Mouse (Mus musculus) lung, adult 2 months (tissue): ENCODE measurements around the gene Abca13. TPM values are rescaled to one million over a fixed set of nuclear protein-coding genes. Genes with fewer than 3 reads are reported as not detected.
"Not testable (repeated sequence)": the region's sequence is repeated elsewhere in the genome, so short reads cannot be mapped to it uniquely, and the experiment has no call there.

ENCODE experiments used
- DNase-seq: peaks from one replicate; pipeline ENCODE4 v3.0.0; 2022
- H3K4me1 ChIP-seq: fragments of 200-500 bp; 2 replicates; pipeline ENCODE4 v1.6.1; 2011; ENCODE audit warnings: low read length; ENCODE audit not compliant: control insufficient read depth, insufficient read depth
- H3K4me3 ChIP-seq: fragments of 200-500 bp; replicated peaks from 2 replicates; pipeline ENCODE3; 2011; ENCODE audit warnings: low read depth, mild to moderate bottlenecking, control low read depth, low read length; ENCODE audit errors: extremely low read depth
- CTCF ChIP-seq: fragments of 200-500 bp; IDR thresholded peaks from 2 replicates; pipeline ENCODE4 v1.5.1; 2011; ENCODE audit warnings: mild to moderate bottlenecking, low read length, control low read depth; ENCODE audit not compliant: insufficient read depth
- POLR2A ChIP-seq: fragments of 200-500 bp; IDR thresholded peaks from 2 replicates; pipeline ENCODE4 v1.6.1; 2011; ENCODE audit warnings: low read depth, mild to moderate bottlenecking, control low read depth, low read length, borderline replicate concordance; ENCODE audit errors: extremely low read depth
- WGBS: fragments of 180-500 bp; shearing (Covaris S2); methylation state at CpG from one replicate; pipeline ENCODE4 v1.1.7; 2018; 5-methylcytosine and 5-hydroxymethylcytosine counted together
- polyA plus RNA-seq: library from polyadenylated mRNA; depleted of rRNA; stranded (reverse); fragments of >200 nt; gene quantifications from 2 replicates; pipeline ENCODE4 v1.2.3, GENCODE M21; 2012

Gene Abca13
- polyA plus RNA-seq, 1 experiment: 0.02 TPM

DNA sequence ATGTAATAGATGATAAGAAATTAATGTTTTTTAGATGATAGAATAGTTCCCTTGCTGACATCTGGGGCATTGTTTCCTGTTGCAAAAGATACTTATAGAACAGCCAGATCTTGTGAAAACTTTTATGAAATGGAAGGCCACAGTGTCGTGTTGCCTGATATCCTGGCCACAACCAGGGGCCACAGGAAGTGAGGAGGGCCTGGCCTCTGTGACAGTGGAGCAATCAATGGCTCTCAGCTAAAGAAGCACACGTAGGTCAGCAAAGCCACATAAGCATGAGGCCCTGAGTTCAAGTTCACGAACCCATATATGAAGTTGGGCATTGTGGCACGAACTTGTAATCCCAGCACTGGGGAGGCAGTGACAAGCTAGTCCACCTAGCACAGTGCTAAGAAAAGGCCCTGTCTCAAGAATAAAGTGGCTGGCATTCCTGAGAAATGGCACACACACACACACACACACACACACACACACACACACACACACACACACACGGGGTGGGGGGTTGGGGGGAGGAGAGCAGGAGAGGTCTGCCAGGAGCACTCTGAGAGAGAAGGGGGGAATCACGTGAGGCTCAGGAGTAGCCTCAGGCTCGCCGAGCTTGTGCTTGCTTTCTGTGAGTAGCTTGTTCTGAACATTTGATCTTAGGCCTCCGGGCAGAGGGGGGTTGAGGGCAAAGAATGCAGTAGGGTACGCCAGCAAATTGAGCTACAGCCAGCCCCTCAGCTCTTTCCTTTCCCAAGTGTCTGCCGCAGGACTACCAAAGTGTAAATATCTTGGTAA is 779 bp upstream of the Abca13 start:
- DNase-seq: peak; percentile 5
- 44% methylated on average over 11 of the region's 11 CpGs for WGBS

GRCm38 (mm10) chr11:9194861-9195260 is 3.1 kb downstream of the Abca13 start:
- 72% methylated on average over 3 of the region's 3 CpGs for WGBS
- no peak for DNase-seq
- H3K4me1 ChIP-seq: no peaks in the 10 kb centered on the region
- TF ChIP-seq POLR2A: no peak
- TF ChIP-seq CTCF: no peak
- no peak overlapping the region for H3K4me3 ChIP-seq

More for the DNA sequence above, 779 bp upstream of the Abca13 start:
- Histone ChIP-seq H3K4me1 (no peaks in the 10 kb centered on the region), H3K4me3 (no peak overlapping the region)
- TF ChIP-seq CTCF: no peak
- TF ChIP-seq POLR2A: no peak

GRCm38 (mm10) chr11:9199868-9200267 is 8.1 kb downstream of the Abca13 start:
- Histone ChIP-seq H3K4me1 (no peaks in the 10 kb centered on the region), H3K4me3 (no peak overlapping the region)
- TF ChIP-seq CTCF: no peak
- no peak for TF ChIP-seq POLR2A
- 65% methylated on average over 2 of the region's 2 CpGs for WGBS
- DNase-seq: no peak

- TF ChIP-seq POLR2A (no peak), CTCF (no peak)
- Histone ChIP-seq H3K4me1 (no peaks in the 10 kb centered on the region), H3K4me3 (no peak overlapping the region)
- no peak for DNase-seq
- WGBS: 64% methylated on average over 8 of the region's 8 CpGs
Measured at GRCm38 (mm10) chr11:9210707-9211106, 19.0 kb downstream of the Abca13 start.

DNA sequence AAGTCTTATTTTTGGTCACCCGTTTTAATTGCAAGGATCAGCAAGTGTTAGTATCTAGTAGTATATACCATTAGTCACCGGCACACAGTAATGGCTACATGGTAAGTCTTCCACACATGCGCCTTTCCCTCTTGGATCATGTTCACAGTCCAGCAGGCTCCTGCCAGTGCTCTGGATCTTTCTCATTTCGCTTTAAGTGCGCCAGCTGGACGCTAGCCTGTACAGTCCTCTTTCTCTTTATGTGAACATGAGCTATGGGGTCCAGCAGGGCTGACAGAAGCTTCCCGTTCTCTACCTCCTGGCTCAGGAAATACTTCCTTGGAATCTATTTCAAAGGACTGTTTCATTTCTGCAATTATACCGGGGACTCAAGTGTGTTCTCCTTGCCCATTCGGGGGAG is 21.8 kb downstream of the Abca13 start:
- 71% methylated on average over 9 of the region's 9 CpGs for WGBS
- TF ChIP-seq CTCF (no peak), POLR2A (no peak)
- no peak for DNase-seq

GRCm38 (mm10) chr11:9216252-9216651 is 24.5 kb downstream of the Abca13 start:
- WGBS: 28% methylated on average over 4 of the region's 4 CpGs
- no peaks in the 10 kb centered on the region for H3K4me1 ChIP-seq
- TF ChIP-seq CTCF (no peak), POLR2A (no peak)
- DNase-seq: no peak
- no peak overlapping the region for H3K4me3 ChIP-seq

More for the DNA sequence above, 21.8 kb downstream of the Abca13 start:
- Histone ChIP-seq H3K4me1 (no peaks in the 10 kb centered on the region), H3K4me3 (no peak overlapping the region)

- TF ChIP-seq CTCF (no peak), POLR2A (no peak)
- Histone ChIP-seq H3K4me1 (no peaks in the 10 kb centered on the region), H3K4me3 (no peak overlapping the region)
- WGBS: 75% methylated on average over 3 of the region's 3 CpGs
- no peak for DNase-seq
Measured at GRCm38 (mm10) chr11:9220501-9220900, 28.8 kb downstream of the Abca13 start.

DNA sequence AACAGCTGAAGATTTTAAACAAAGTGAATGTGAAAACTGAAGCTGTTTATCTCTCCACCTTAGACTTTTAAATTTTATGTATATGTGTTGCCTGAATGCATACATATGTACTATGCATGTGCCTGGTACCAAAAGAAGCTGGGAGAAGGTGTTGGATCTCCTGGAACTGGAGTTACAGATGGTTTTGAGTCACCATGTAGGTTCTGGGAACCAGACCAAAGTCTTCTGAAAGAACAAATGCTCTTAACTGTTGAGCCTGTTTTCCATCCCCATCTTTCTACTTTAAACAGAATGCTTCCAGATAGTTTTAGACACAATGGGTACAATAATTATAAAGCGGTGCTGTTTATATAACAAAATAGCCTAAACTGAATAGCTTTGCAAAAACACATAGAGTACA is 29.9 kb downstream of the Abca13 start:
- WGBS: 88% methylated on average over 1 of the region's 1 CpGs
- DNase-seq: no peak
- TF ChIP-seq POLR2A: no peak
- no peak for TF ChIP-seq CTCF
- H3K4me3 ChIP-seq: no peak overlapping the region
- H3K4me1 ChIP-seq: no peaks in the 10 kb centered on the region

GRCm38 (mm10) chr11:9226399-9226798 is 34.7 kb downstream of the Abca13 start:
- 55% methylated on average over 4 of the region's 4 CpGs for WGBS
- H3K4me3 ChIP-seq: no peak overlapping the region
- no peak for DNase-seq
- TF ChIP-seq CTCF: no peak
- H3K4me1 ChIP-seq: no peaks in the 10 kb centered on the region

DNA sequence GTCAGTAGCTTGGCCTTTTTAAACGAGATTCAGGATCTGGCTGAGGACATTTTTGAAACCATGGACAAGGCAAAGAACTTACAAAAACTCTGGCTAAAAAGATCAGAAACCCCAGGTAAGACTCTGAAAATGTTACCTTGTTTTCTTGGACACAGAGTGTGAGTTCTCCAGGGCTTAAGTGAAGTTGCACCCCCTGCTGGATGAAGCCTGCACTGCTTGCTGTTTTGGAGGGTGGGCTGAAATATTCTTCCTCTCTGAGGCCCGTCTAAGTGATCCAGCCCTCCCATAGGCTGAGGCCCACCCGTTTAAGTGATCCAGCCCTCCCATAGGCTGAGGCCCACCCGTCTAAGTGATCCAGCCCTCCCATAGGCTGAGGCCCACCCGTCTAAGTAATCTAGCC is 57.9 kb downstream of the Abca13 start:
- 75% methylated on average over 5 of the region's 5 CpGs for WGBS
- not testable (repeated sequence) for H3K4me3 ChIP-seq, H3K4me1 ChIP-seq, DNase-seq

- WGBS: 82% methylated on average over 3 of the region's 3 CpGs
Measured at GRCm38 (mm10) chr11:9263072-9263471, 71.3 kb downstream of the Abca13 start.

More at GRCm38 (mm10) chr11:9263072-9263471, 71.3 kb downstream of the Abca13 start:
- H3K4me1 ChIP-seq, H3K4me3 ChIP-seq, DNase-seq: not testable (repeated sequence)
